Mouse (Mus musculus): Measurements from ENCODE around the gene Cntnap1.
"Not testable (repeated sequence)": the region's sequence is repeated elsewhere in the genome, so short reads cannot be mapped to it uniquely, and the experiment has no call there.

- not testable (repeated sequence) for TF ChIP-seq CTCF, POLR2A (IDR thresholded peaks at IDR 0.05; ENCODE audit: extremely low read depth, insufficient read depth, low read length)
Measured at GRCm38 (mm10) chr11:101125008-101125407, 45.3 kb upstream of the Cntnap1 start.
